In the genomic region with DNA sequence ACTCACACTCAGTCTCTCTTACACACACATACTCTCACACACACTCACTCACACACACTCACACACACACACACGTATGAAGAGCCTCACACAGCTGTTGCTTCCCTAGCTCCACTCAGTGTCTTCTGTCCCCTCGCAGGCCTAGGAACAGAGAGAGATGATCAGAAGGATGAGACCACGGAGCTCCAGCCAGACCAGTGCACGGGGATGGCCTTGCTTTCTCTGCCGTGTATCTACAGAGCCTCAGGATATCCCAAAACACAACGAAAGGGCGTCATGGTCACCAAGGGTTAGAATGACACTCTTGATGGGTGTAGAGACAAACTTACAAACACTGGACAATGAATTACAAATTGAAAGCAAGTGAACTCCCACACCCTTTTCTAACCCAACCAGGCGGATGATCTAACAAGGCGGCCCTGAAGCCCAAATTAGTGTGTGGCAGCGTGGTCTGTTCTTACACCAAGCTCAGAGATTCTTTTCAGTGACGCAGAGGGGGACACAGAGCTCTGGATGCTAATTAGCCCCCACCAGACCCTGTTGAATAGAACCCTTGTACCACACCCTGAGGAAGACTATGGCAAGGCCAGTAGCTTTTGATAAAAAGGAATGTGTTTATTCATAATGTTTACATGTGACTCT, we compare ENCODE assay signal across 17 mouse cellular contexts.
"Had no signal": no experiment of that assay in that cellular context is flagged by ENCODE, and none has a peak within 500 bp of the region (broad histone marks: within the 10 kb centered on the region; RNA-seq: fewer than 3 reads in every experiment).

No protein-coding gene starts in this region.

- H3K27me3 ChIP-seq: limb, embryonic 12.5 days; liver, embryonic 13.5 days; lung, embryonic 15.5 days; megakaryocyte, embryonic 14.5 days; midbrain, embryonic 12.5 days; neural tube, embryonic 13.5 days had no signal

- H3K27ac ChIP-seq: left cerebral cortex, adult 2 months; limb, embryonic 12.5 days; liver, embryonic 13.5 days; lung, embryonic 15.5 days; macrophage; midbrain, embryonic 12.5 days had no signal

- DNase-seq: kidney, adult 2 months; kidney, postnatal 25 days; liver; liver, embryonic 13.5 days; liver, postnatal 0 days; lung, postnatal 14 days; right cerebral cortex, adult 18-20 months; right cerebral cortex, postnatal 25 days; thymus, postnatal 36 days had no signal

- H3K9me3 ChIP-seq: limb, embryonic 12.5 days; liver, embryonic 13.5 days; lung, embryonic 15.5 days; midbrain, embryonic 12.5 days; neural tube, embryonic 13.5 days had no signal

- ATAC-seq: liver, postnatal 0 days had no signal

- H3K4me3 ChIP-seq: left cerebral cortex, adult 2 months; limb, embryonic 12.5 days; liver, embryonic 13.5 days; lung, embryonic 15.5 days; midbrain, embryonic 12.5 days; myocyte; neural tube, embryonic 13.5 days had no signal

- H3K9ac ChIP-seq: limb, embryonic 12.5 days; liver, embryonic 13.5 days; liver, postnatal 0 days; lung, embryonic 15.5 days; midbrain, embryonic 12.5 days; neural tube, embryonic 13.5 days had no signal

- H3K4me2 ChIP-seq: limb, embryonic 12.5 days; liver, embryonic 13.5 days; lung, embryonic 15.5 days; midbrain, embryonic 12.5 days; neural tube, embryonic 13.5 days had no signal

- H3K4me1 ChIP-seq: liver, embryonic 13.5 days; lung, embryonic 15.5 days; megakaryocyte, embryonic 14.5 days had no signal

- H3K36me3 ChIP-seq: limb, embryonic 12.5 days; liver, embryonic 13.5 days; lung, embryonic 15.5 days; midbrain, embryonic 12.5 days; neural tube, embryonic 13.5 days had no signal
